Mouse (Mus musculus): ENCODE data around the gene Meis1.

GRCm38 (mm10) chr11:18923274-18923673 lies 95.5 kb downstream of the Meis1 start:
- no peak for TF ChIP-seq POLR2A (IDR thresholded peaks at IDR 0.05; ENCODE audit: borderline replicate concordance, extremely low read depth, insufficient read depth, insufficient read length, poor library complexity, severe bottlenecking)
- no peak for TF ChIP-seq CTCF (IDR thresholded peaks at IDR 0.05; ENCODE audit: borderline replicate concordance, extremely low read depth, insufficient read depth, insufficient read length)
